ENCODE assay signal across 15 mouse cellular contexts in the genomic region with DNA sequence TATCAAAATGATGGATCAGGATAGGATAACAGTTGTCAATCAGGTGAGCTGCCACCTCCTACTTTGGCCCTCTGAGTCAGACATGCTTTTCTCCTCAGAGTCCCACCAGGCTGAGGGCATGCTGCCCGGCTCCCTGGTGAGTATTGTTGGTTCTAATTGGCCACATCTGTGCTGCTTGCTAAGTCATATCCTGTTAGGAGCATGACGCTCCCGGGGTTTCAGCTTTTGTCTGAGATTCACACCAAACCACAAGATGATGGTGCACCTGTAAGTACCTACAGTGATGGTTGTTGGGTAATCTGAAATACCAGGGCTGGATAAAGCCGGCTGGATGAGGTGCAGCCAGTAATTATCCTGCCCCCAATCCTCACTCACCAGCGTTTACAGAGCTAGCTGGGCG. TPM values are rescaled to one million over a fixed set of nuclear protein-coding genes. Genes with fewer than 3 reads are reported as not detected.
DNase-seq lines count a peak whose midpoint lies in the region; ATAC-seq lines count a peak whose summit lies in the region.
"Had no signal": no experiment of that assay in that cellular context is flagged by ENCODE, and none has a peak within 500 bp of the region (broad histone marks: within the 10 kb centered on the region; RNA-seq: fewer than 3 reads in every experiment).

No protein-coding gene starts in this region.

- peak; percentile 64 for ATAC-seq in frontal cortex, adult (ENCODE audit: low TSS enrichment)
- 0 out of 2 replicates have a peak, but pooled peaks have one; percentile 16 for ATAC-seq in megakaryocyte-erythroid progenitor cell, adult 5-6 weeks (replicated peaks; ENCODE audit: low FRiP score, low TSS enrichment, poor library complexity, severe bottlenecking)
- no peak for ATAC-seq in intestine, embryonic 16.5 days

- no peak for DNase-seq in frontal cortex, postnatal 10 days (ENCODE audit: low spot score in 2 of 2)
- peak; percentile 44 for DNase-seq in testis, postnatal 10 days (ENCODE audit: low spot score)
- DNase-seq in testis, postnatal 14 days (ENCODE audit: low spot score) = no peak
- DNase-seq in adipocyte (ENCODE audit: low spot score) = no peak
- DNase-seq: cerebellum, adult 8-10 months; heart, postnatal 10 days; layer of hippocampus, postnatal 36 days; lung, postnatal 10 days; right cerebral cortex, postnatal 14 days had no signal

- no peak overlapping the region for H3K9ac ChIP-seq in intestine, embryonic 16.5 days (ENCODE audit: low read depth, low read length)
- H3K9ac ChIP-seq: stomach, embryonic 15.5 days had no signal

- no peak overlapping the region for H3K27ac ChIP-seq in intestine, embryonic 16.5 days (ENCODE audit: low read length)
- H3K27ac ChIP-seq: kidney, postnatal 0 days; stomach, embryonic 15.5 days had no signal

- no peaks in the 10 kb centered on the region for H3K9me3 ChIP-seq in intestine, embryonic 16.5 days (ENCODE audit: control insufficient read depth, low read length)
- H3K9me3 ChIP-seq: stomach, embryonic 15.5 days had no signal

- 37% methylated on average over 6 of the region's 6 CpGs for WGBS in intestine, embryonic 16.5 days

- H3K4me2 ChIP-seq in intestine, embryonic 16.5 days (ENCODE audit: low read depth, low read length) = no peak overlapping the region
- H3K4me2 ChIP-seq: stomach, embryonic 15.5 days had no signal

- H3K27me3 ChIP-seq in intestine, embryonic 16.5 days (replicated peaks; ENCODE audit: control insufficient read depth, insufficient read depth, low read length) = no peaks in the 10 kb centered on the region
- H3K27me3 ChIP-seq: stomach, embryonic 15.5 days had no signal

- no peak overlapping the region for H3K4me3 ChIP-seq in intestine, embryonic 16.5 days (ENCODE audit: low read length)
- H3K4me3 ChIP-seq: stomach, embryonic 15.5 days had no signal

- H3K36me3 ChIP-seq in intestine, embryonic 16.5 days (ENCODE audit: control insufficient read depth, insufficient read depth, low read length) = no peaks in the 10 kb centered on the region

- H3K4me1 ChIP-seq in intestine, embryonic 16.5 days (ENCODE audit: control insufficient read depth, insufficient read depth, low read length) = no peaks in the 10 kb centered on the region
- H3K4me1 ChIP-seq: stomach, embryonic 15.5 days had no signal

RNA-seq across cellular contexts. Expression of gene Klhl23, which starts 18.5 kb away (rescaled TPM):
- 25.4 and 31.5 TPM in 2 replicates for total RNA-seq in megakaryocyte-erythroid progenitor cell, adult 5-6 weeks (2014; fragmentation: Nextera tagmentation)
- 35.8 and 41.7 TPM in 2 replicates for total RNA-seq in megakaryocyte-erythroid progenitor cell, adult 5-6 weeks (2017)
- 29.5 and 31.1 TPM in 2 replicates for polyA plus RNA-seq in intestine, embryonic 16.5 days (2015; fragmentation: Nextera tagmentation; extraction: Ambion mirVana)

RNA-seq across cellular contexts. Expression of gene Ssb, which starts 21.1 kb away (rescaled TPM):
- 248 and 394 TPM in 2 replicates for total RNA-seq in megakaryocyte-erythroid progenitor cell, adult 5-6 weeks (2014; fragmentation: Nextera tagmentation)
- 771 and 927 TPM in 2 replicates for total RNA-seq in megakaryocyte-erythroid progenitor cell, adult 5-6 weeks (2017)
- 223 and 249 TPM in 2 replicates for polyA plus RNA-seq in intestine, embryonic 16.5 days (2015; fragmentation: Nextera tagmentation; extraction: Ambion mirVana)

RNA-seq across cellular contexts. Expression of gene Mettl5, which starts 45.2 kb away (rescaled TPM):
- total RNA-seq in megakaryocyte-erythroid progenitor cell, adult 5-6 weeks (2014; fragmentation: Nextera tagmentation) = 27.3 and 60.1 TPM in 2 replicates
- 43.5 and 86.1 TPM in 2 replicates for total RNA-seq in megakaryocyte-erythroid progenitor cell, adult 5-6 weeks (2017)
- 36.7 and 38.5 TPM in 2 replicates for polyA plus RNA-seq in intestine, embryonic 16.5 days (2015; fragmentation: Nextera tagmentation; extraction: Ambion mirVana)

RNA-seq across cellular contexts. Expression of gene Phospho2, which starts 50.8 kb away (rescaled TPM):
- total RNA-seq in megakaryocyte-erythroid progenitor cell, adult 5-6 weeks (2014; fragmentation: Nextera tagmentation) = 21.3 and 26.7 TPM in 2 replicates
- 28.5 and 31.2 TPM in 2 replicates for total RNA-seq in megakaryocyte-erythroid progenitor cell, adult 5-6 weeks (2017)
- 22.4 and 23.1 TPM in 2 replicates for polyA plus RNA-seq in intestine, embryonic 16.5 days (2015; fragmentation: Nextera tagmentation; extraction: Ambion mirVana)

RNA-seq across cellular contexts. Expression of gene Ccdc173, which starts 50.9 kb away (rescaled TPM):
- 0.89 and 3.2 TPM in 2 replicates for total RNA-seq in megakaryocyte-erythroid progenitor cell, adult 5-6 weeks (2014; fragmentation: Nextera tagmentation)
- 1.0 and 1.1 TPM in 2 replicates for total RNA-seq in megakaryocyte-erythroid progenitor cell, adult 5-6 weeks (2017)
- 0.84 and 0.97 TPM in 2 replicates for polyA plus RNA-seq in intestine, embryonic 16.5 days (2015; fragmentation: Nextera tagmentation; extraction: Ambion mirVana)
- polyA plus RNA-seq: liver, adult 2 months had no signal
